Mouse (Mus musculus): ENCODE measurements at regions not wholly inside any gene's neighbourhood (a gene's known extent, or its start where the extent isn't known, plus 50 kb on each side); places are given as distances from the start of the nearest gene placed in this dataset.
A peak's percentile ranks its signal among the peaks of the same experiment; 100 is the strongest.

DNA sequence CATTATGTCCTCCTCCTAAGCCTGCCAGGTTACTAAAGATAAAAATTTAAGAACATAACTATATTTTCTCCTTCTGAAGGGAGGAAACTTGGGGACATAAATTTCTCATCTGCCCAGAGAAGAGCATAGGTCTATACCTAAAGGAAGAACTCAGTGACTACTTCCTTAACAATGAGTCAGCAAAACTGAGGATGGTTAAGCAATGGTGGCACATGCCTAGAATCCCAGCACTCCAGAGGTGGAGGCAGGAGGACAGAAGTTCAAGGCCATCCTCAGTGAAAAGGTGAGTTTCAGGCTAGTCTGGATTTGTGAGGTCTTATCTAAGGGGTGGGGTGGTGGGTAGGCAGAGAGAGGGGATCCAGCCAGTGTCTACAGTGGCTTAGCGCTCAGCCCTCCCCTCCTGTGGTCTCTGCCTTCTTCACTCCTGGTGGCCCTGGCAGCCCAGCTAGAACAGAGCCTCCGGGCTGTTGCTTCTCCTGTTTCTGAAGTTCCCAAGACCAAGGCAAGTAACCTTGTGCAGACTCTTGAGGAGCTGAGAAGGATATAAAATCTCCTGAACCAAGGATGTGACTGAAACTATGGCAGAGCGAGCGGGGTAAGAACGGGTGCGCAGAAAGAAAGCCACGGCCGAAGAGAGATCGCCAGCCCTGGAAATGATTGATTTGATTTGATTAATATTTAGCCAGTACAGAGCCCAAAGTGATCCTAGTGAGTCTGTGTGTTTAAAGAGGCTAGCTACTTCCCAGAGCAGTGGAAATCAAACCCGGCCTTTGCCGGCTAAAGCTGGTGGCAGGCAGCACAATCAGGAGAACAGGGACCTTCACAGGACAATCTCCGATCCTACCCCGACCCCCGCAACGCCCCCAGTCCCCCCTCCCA lies 164.6 kb upstream of the Sox2 start:
- no peak overlapping the region for H3K4me3 ChIP-seq
- WGBS: 45% methylated on average over 15 of the region's 15 CpGs

DNA sequence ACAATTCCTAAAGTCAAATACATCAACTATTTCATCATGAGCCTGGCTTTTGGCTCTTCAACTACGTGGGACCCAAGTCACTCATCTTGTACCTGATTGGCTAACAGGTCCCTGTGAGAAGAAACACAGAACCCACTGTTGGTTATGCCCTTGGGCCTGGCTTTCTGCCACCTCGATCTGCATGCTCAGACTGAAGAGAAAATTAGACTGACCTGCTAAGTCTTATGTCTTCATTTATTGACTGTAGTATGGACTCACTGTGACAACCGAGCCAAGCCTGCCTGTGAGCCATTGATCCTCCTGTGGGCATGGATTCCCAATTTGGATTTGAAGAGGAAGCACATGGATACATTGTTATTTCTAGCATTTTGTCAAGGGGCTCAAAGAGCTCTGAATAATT lies 166.3 kb upstream of the Sox2 start:
- Histone ChIP-seq H3K9ac (no peak overlapping the region), H3K27ac (no peak overlapping the region), H3K4me2 (no peak overlapping the region), H3K4me1 (peaks cover 38% of the 10 kb centered on the region), H3K4me3 (no peak overlapping the region), H3K27me3 (0 out of 2 replicates have a peak, but pooled peaks cover 5% of the 10 kb centered on the region), H3K9me3 (replicated peaks) (no peaks in the 10 kb centered on the region), H3K36me3 (ENCODE audit: poor library complexity, severe bottlenecking) (no peaks in the 10 kb centered on the region)
- WGBS: 87% methylated on average over 3 of the region's 3 CpGs
- no peak for ATAC-seq

More for the DNA sequence above, 164.6 kb upstream of the Sox2 start:
- no peak for ATAC-seq
- no peak overlapping the region for H3K4me2 ChIP-seq
- 0 out of 2 replicates have a peak, but pooled peaks cover 5% of the 10 kb centered on the region for H3K27me3 ChIP-seq
- peaks cover 28% of the 10 kb centered on the region for H3K4me1 ChIP-seq
- no peaks in the 10 kb centered on the region for H3K36me3 ChIP-seq (ENCODE audit: poor library complexity, severe bottlenecking)
- H3K27ac ChIP-seq: no peak overlapping the region
- no peaks in the 10 kb centered on the region for H3K9me3 ChIP-seq (replicated peaks)
- no peak overlapping the region for H3K9ac ChIP-seq

DNA sequence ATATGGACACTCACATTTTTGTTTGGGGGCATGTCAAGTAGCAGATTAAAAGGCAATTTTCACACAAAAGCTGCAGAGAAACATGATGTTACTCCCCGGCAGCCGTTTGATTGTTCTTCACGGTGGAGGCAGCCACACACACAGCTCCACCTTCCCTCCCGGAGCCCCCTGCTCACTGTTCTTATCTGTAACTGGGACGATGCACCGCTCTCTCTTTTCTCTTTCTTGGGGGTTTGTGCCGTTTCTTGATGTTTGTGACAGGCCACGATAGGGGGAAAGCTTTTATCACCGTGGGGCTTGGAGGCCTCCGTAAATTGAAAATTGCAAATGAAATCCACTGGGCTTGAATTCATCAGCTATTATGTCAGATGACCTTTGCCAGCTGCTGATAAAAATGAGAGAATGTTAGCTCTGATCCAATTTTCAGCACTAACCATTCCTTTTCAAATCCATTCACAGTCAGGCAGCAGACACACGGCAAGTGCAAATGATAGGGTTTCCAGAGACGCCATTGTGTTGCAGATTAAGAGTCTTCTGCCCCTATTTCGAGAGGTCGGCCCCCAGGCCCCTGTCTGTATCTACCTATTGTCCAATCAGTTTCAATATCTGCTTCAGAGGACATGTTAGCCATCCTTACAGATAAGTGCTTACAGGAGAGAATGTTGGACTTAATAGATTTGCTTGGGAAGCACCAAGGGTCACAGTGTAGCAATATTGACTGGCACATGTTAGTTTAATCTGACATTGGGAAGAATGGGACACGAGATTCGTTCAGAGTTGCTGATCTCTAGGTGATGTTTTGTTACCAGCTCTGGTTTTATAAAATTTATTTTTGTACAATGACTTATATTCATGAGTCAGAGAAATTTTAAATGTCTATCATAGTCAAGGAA lies 168.1 kb upstream of the Sox2 start:
- Histone ChIP-seq H3K36me3 (ENCODE audit: poor library complexity, severe bottlenecking) (no peaks in the 10 kb centered on the region), H3K4me2 (0 out of 2 replicates have a peak overlapping the region, but pooled peaks have one; percentile 4), H3K27me3 (0 out of 2 replicates have a peak, but pooled peaks cover 5% of the 10 kb centered on the region), H3K4me1 (peaks cover 38% of the 10 kb centered on the region), H3K9me3 (replicated peaks) (no peaks in the 10 kb centered on the region), H3K9ac (no peak overlapping the region), H3K4me3 (no peak overlapping the region), H3K27ac (peak overlapping the region; percentile 69)
- peak; percentile 28; the same call in 1 of the 2 replicates for ATAC-seq
- WGBS: 24% methylated on average over 16 of the region's 16 CpGs

DNA sequence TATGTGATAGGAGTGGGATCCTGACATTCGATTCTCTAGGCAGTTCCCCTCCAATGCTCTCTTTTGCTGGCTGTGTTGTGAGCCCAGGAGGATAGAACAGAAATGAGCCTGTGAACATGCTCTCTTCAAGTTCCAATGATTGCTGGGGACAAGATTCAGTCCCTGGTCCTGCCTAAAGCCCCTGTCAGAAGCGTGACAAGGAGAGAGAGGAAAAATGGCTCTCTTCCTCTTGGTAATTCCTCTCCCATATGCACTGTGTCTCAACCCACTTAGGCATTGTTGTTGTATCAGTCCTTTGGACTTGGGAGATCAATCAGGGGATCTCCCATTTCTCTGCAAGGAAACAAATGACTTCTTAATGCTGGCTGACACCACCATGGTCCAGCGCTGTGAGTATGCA lies 168.9 kb upstream of the Sox2 start:
- peak overlapping the region; percentile 69 for H3K27ac ChIP-seq
- no peak overlapping the region for H3K4me3 ChIP-seq
- 0 out of 2 replicates have a peak overlapping the region, but pooled peaks have one; percentile 4 for H3K4me2 ChIP-seq
- H3K9ac ChIP-seq: 0 out of 2 replicates have a peak overlapping the region, but pooled peaks have one; percentile 23
- 40% methylated on average over 3 of the region's 3 CpGs for WGBS
- H3K9me3 ChIP-seq (replicated peaks): no peaks in the 10 kb centered on the region
- no peaks in the 10 kb centered on the region for H3K36me3 ChIP-seq (ENCODE audit: poor library complexity, severe bottlenecking)
- ATAC-seq: no peak
- H3K27me3 ChIP-seq: 0 out of 2 replicates have a peak, but pooled peaks cover 5% of the 10 kb centered on the region
- peaks cover 32% of the 10 kb centered on the region for H3K4me1 ChIP-seq

DNA sequence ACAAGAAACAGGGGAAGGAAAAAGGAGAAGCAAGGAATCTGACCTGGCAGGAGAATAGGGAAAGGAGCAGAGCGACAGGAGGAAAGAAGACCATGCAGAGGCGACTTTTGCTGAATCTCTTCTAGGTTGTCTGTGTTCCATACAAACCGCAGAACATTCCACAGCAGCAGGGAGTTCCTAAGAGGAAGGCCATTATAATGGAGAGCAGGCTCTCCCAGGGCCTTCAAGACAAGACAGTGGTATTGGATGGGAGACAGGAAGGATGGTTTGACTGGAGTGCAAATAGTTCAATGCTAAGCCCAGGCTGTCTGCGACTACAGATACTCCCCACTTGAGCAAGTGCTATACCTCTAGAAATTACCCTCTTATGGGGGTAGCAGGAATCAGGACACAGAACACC lies 176.1 kb upstream of the Sox2 start:
- no peak for ATAC-seq
- Histone ChIP-seq H3K4me1 (peaks cover 2% of the 10 kb centered on the region; the same call in 1 of the 2 replicates), H3K27ac (no peak overlapping the region), H3K36me3 (ENCODE audit: poor library complexity, severe bottlenecking) (no peaks in the 10 kb centered on the region), H3K4me2 (no peak overlapping the region), H3K9me3 (replicated peaks) (no peaks in the 10 kb centered on the region), H3K9ac (no peak overlapping the region), H3K27me3 (no peaks in the 10 kb centered on the region), H3K4me3 (no peak overlapping the region)
- WGBS: 56% methylated on average over 4 of the region's 4 CpGs

DNA sequence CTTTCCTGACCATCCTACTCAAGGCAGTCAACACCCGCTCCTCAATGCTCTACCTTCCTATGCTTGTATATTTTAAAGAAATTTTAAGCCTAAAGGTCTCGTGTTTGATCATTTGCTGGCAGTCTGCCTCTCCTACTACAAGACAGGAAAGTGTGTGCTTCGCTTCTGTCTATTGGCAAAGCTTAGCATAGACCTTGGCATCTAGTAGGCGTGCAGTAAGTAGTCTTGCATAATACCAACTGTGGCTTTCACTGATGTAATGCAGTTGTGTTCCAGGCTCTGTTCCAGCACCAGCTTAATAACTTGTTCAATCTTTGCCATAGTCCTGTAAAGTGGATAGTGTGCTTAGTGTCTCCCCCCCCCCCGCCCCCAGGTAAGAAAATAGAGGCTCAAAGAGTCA lies 179.5 kb upstream of the Sox2 start:
- ATAC-seq: no peak
- Histone ChIP-seq H3K27ac (no peak overlapping the region), H3K4me2 (no peak overlapping the region), H3K9ac (no peak overlapping the region), H3K4me1 (peaks cover 13% of the 10 kb centered on the region), H3K4me3 (no peak overlapping the region), H3K36me3 (ENCODE audit: poor library complexity, severe bottlenecking) (no peaks in the 10 kb centered on the region), H3K27me3 (no peaks in the 10 kb centered on the region), H3K9me3 (replicated peaks) (no peaks in the 10 kb centered on the region)
- 70% methylated on average over 5 of the region's 5 CpGs for WGBS

DNA sequence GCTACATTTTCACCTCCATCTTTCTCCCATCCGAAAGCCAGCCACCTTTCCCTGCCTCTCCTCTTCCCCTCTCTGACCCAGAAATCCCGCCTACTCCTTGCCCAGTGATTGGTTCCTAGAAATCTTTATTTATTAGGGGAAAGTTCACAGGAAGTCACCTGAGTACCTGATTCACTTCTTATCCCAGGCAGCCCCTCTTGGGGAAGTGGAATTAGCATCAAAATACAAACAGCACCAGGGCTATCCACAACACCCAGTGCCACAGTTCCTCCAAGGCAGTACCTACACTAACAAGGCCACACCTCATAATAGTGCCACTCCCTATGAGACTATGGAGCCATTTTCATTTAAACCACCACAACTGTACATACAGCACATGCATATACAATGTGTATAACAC lies 180.3 kb upstream of the Sox2 start:
- H3K4me1 ChIP-seq: peaks cover 21% of the 10 kb centered on the region
- H3K9ac ChIP-seq: no peak overlapping the region
- no peak for ATAC-seq
- WGBS: 91% methylated on average over 2 of the region's 2 CpGs
- H3K4me3 ChIP-seq: no peak overlapping the region
- H3K36me3 ChIP-seq (ENCODE audit: poor library complexity, severe bottlenecking): no peaks in the 10 kb centered on the region
- no peak overlapping the region for H3K27ac ChIP-seq
- H3K27me3 ChIP-seq: no peaks in the 10 kb centered on the region
- no peaks in the 10 kb centered on the region for H3K9me3 ChIP-seq (replicated peaks)
- no peak overlapping the region for H3K4me2 ChIP-seq

DNA sequence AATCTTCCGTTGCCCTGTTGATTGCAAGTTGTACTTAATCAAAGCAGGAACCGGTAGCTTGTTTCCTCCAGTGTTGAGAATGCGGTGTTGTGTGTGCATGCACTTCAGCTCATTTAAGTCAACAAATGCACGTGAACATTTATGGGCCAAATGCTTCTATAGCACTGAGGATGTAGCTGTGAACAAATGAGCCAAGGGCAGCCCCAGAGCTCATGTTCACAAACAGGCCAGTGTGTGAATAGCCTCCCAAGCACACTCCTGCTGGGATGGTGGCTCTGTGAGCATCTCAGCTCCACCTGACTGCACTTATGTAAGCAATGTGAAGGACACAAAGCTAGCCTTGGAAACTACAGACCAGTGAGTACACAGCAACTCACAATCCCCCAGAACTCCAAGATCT lies 183.9 kb upstream of the Sox2 start:
- Histone ChIP-seq H3K36me3 (ENCODE audit: poor library complexity, severe bottlenecking) (no peaks in the 10 kb centered on the region), H3K4me2 (peak overlapping the region; percentile 46; the same call in 1 of the 2 replicates), H3K4me1 (peaks cover 29% of the 10 kb centered on the region), H3K4me3 (no peak overlapping the region), H3K27me3 (no peaks in the 10 kb centered on the region), H3K27ac (peak overlapping the region; percentile 86), H3K9me3 (replicated peaks) (no peaks in the 10 kb centered on the region), H3K9ac (no peak overlapping the region)
- ATAC-seq: no peak
- 29% methylated on average over 4 of the region's 4 CpGs for WGBS

DNA sequence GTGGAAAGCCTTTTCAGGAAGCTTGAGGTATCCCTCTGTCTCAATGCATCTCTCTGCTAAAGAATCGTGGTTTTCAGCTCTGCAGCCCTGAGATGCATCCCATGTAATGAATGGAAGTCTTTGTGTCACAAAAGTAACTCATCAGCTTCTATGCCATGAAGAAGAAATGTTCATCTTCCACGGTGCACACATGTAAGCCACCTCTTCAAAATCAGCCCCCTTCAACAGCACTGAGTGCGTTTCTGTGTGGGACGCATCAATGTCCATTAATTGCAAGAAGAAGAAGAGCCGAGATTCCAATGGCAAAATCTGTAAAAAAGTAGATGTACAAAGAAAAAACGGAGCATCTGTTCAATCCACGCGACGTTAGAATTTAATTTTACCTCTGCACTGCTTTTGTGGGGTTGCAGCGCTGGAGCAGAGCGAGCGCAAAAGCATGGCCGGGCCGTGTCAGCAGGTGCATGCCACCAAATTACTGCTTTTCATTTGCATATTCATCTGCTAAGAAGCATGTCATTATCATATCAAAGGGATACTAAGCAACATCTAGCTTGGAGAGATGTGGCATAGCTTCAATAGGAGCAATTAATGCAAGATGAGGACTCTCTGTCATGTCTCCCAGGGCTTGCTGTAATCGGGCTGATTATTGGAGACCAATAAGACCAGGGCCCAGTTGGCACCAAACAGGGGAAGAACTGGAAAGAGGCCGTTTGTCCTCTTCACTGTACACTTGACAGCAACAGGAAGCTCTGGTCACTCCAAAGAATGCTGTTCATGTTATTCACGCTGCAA lies 185.0 kb upstream of the Sox2 start:
- WGBS: 22% methylated on average over 17 of the region's 17 CpGs
- H3K4me3 ChIP-seq: no peak overlapping the region
- H3K4me2 ChIP-seq: peak overlapping the region; percentile 46
- H3K27ac ChIP-seq: peak overlapping the region; percentile 86
- H3K27me3 ChIP-seq: no peaks in the 10 kb centered on the region
- H3K4me1 ChIP-seq: peaks cover 29% of the 10 kb centered on the region
- peak; percentile 93 for ATAC-seq
- H3K36me3 ChIP-seq (ENCODE audit: poor library complexity, severe bottlenecking): no peaks in the 10 kb centered on the region
- H3K9ac ChIP-seq: peak overlapping the region; percentile 16; the same call in 1 of the 2 replicates
- H3K9me3 ChIP-seq (replicated peaks): no peaks in the 10 kb centered on the region

DNA sequence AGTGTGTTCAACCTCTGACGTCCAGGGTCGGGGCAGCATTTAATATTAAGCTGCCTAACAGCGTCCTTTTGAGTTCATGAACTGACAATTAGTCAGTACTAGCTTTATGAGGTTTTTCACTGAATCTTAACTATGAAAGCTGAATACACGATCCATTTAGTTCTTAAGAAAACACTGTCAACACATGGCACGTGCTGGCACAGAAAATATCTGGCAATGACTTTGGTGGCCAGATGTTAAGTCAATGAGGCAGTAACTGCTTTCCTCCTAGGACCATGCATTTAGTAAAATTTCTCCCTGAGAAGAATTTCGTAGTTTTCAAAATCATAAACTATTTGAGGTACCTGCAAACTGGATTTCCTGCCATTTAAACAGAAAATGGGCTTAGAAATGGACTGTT lies 191.4 kb upstream of the Sox2 start:
- H3K27ac ChIP-seq: no peak overlapping the region
- no peak for ATAC-seq
- 71% methylated on average over 6 of the region's 6 CpGs for WGBS

DNA sequence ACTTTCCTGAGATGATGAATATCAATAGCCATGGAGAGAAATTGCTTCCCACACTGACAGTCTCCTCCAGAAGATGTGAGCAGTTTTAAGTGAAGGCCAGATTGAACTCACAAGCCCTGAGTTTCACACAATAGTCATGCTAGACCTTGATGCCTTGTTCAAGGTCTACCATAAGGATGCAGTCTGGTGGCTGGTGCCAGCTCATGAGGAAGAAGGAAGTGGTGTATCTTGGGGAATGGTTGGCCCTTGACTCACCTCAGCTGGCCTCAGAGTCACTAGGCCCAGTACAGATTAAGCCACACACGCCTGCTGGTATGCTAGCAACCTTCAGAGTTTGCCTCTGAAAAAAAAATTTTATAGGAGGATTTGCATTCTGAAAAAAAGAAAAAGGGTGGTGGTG lies 192.4 kb upstream of the Sox2 start:
- H3K27me3 ChIP-seq: no peaks in the 10 kb centered on the region
- H3K4me1 ChIP-seq: peaks cover 35% of the 10 kb centered on the region
- H3K4me3 ChIP-seq: no peak overlapping the region
- ATAC-seq: no peak
- 95% methylated on average over 1 of the region's 1 CpGs for WGBS
- H3K27ac ChIP-seq: no peak overlapping the region; the same call in 1 of the 2 replicates
- H3K4me2 ChIP-seq: no peak overlapping the region
- no peaks in the 10 kb centered on the region for H3K36me3 ChIP-seq (ENCODE audit: poor library complexity, severe bottlenecking)
- H3K9me3 ChIP-seq (replicated peaks): no peaks in the 10 kb centered on the region
- H3K9ac ChIP-seq: no peak overlapping the region

More for the DNA sequence above, 191.4 kb upstream of the Sox2 start:
- H3K9me3 ChIP-seq (replicated peaks): no peaks in the 10 kb centered on the region
- no peak overlapping the region for H3K4me3 ChIP-seq
- no peaks in the 10 kb centered on the region for H3K27me3 ChIP-seq
- no peaks in the 10 kb centered on the region for H3K36me3 ChIP-seq (ENCODE audit: poor library complexity, severe bottlenecking)
- no peak overlapping the region for H3K4me2 ChIP-seq
- H3K9ac ChIP-seq: no peak overlapping the region
- H3K4me1 ChIP-seq: peaks cover 35% of the 10 kb centered on the region

Measured in forebrain, embryonic 13.5 days (tissue).